Mouse (Mus musculus) liver, embryonic 16.5 days (tissue): Measurements from ENCODE around the gene Stra6l. TPM values are rescaled to one million over a fixed set of nuclear protein-coding genes. Genes with fewer than 3 reads are reported as not detected.

Source experiments
- ATAC-seq: fragments of 200-750 bp; cut with Nextera tagmentation; 2 replicates; pipeline ENCODE4 v1.8.0; 2017; ENCODE audit warnings: low read depth, mild to moderate bottlenecking, moderate number of reproducible peaks, moderate library complexity
- H3K27ac ChIP-seq: fragments of 300-500 bp; sonication (generic); 2 replicates; pipeline ENCODE4 v1.5.1; 2014; ENCODE audit warnings: mild to moderate bottlenecking, low read length
- H3K27me3 ChIP-seq: fragments of 300-500 bp; sonication (generic); 2 replicates; pipeline ENCODE4 v1.6.1; 2014; ENCODE audit warnings: low read depth, low read length, mixed read lengths; ENCODE audit not compliant: control insufficient read depth, insufficient read depth
- H3K36me3 ChIP-seq: fragments of 300-500 bp; sonication (generic); 2 replicates; pipeline ENCODE4 v1.6.1; 2014; ENCODE audit warnings: mild to moderate bottlenecking; ENCODE audit not compliant: control insufficient read depth, insufficient read depth
- H3K4me1 ChIP-seq: fragments of 300-500 bp; sonication (generic); 2 replicates; pipeline ENCODE4 v1.6.1; 2014; ENCODE audit warnings: low read depth, low read length, mixed read lengths; ENCODE audit not compliant: control insufficient read depth
- H3K4me2 ChIP-seq: fragments of 300-500 bp; sonication (generic); 2 replicates; pipeline ENCODE4 v1.6.1; 2014; ENCODE audit warnings: low read depth, low read length, mixed read lengths
- H3K4me3 ChIP-seq: fragments of 300-500 bp; sonication (generic); 2 replicates; pipeline ENCODE4 v1.5.1; 2014; ENCODE audit warnings: low read depth, mild to moderate bottlenecking, low read length
- H3K9ac ChIP-seq: fragments of 300-500 bp; sonication (generic); 2 replicates; pipeline ENCODE4 v1.6.1; 2014; ENCODE audit warnings: low read depth, low read length
- H3K9me3 ChIP-seq: fragments of 300-500 bp; sonication (generic); replicated peaks from 2 replicates; pipeline ENCODE4 v1.6.1; 2016; ENCODE audit warnings: low read length; ENCODE audit not compliant: control insufficient read depth
- WGBS: fragments of 180-500 bp; shearing (Covaris S2); extraction: QIAGEN DNeasy Blood & Tissue Kit; methylation state at CpG from one replicate; pipeline ENCODE4 v1.1.7; 2014; ENCODE audit not compliant: insufficient replicate concordance; 5-methylcytosine and 5-hydroxymethylcytosine counted together
- polyA plus RNA-seq: library from polyadenylated mRNA; unstranded; fragments of >200 nt; fragmentation: Nextera tagmentation; extraction: Ambion mirVana; gene quantifications from 2 replicates; pipeline ENCODE4 v1.2.1, GENCODE M21; 2015

Stra6l gene
- polyA plus RNA-seq, 1 experiment from 2014 or later: 9.4 TPM

DNA sequence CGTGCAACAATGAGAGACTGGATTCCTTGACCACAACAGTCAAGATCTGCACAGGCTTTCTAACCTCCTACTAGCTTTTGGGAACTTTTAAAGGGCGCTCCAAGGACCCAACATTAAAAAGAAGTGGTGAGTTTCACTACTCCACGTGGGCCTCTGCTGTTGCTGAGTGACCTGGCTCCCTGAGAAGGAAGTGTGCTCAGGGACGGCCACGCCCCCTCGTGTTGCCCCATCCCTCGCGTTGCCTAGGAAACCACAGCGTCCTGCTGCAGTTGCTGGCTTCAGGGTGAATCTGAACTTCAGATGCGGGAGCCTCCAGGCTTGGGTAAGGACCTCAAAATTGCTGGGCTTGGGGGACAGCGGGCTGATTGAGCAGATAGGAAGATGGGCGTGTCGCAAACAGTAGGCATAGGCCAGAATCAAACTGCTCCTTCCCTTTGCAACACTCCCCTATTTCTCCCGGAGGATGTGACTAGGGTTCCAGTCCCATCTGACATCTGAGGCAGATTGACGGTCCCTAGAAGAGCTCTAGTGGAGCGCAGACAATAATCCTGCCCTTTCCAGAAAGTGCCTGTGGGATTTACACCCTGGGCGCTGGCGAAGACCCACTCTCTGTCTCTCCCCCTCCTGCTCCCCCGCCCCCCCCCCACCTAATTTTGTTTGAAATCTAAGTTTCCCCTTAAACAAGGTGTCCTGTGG is 41.8 kb downstream of the Stra6l start, which contains the start of gene Ccdc180:
Ccdc180 (plus strand) TSS at position 238 of the 696 bp plus-strand sequence.
- no peaks in the 10 kb centered on the region for H3K4me1 ChIP-seq
- 11% methylated on average over 19 of the region's 19 CpGs for WGBS
- H3K4me2 ChIP-seq: no peak within 1 kb of the TSS

GRCm38 (mm10) chr4:45896425-45897081 is 48.1 kb downstream of the Stra6l start:
- Histone ChIP-seq H3K9ac (no peak overlapping the region), H3K4me2 (no peak overlapping the region), H3K4me3 (no peak overlapping the region), H3K4me1 (no peaks in the 10 kb centered on the region), H3K27ac (no peak overlapping the region), H3K36me3 (no peaks in the 10 kb centered on the region), H3K9me3 (no peaks in the 10 kb centered on the region), H3K27me3 (no peaks in the 10 kb centered on the region)
- WGBS: 17% methylated on average over 16 of the region's 16 CpGs
- ATAC-seq: no peak

More for the DNA sequence above, 41.8 kb downstream of the Stra6l start, which contains the start of gene Ccdc180:
- Histone ChIP-seq H3K9me3 (no peaks in the 10 kb centered on the region), H3K36me3 (no peaks in the 10 kb centered on the region), H3K4me3 (no peak within 1 kb of the TSS), H3K27ac (no peak within 1 kb of the TSS), H3K9ac (no peak within 1 kb of the TSS), H3K27me3 (no peaks in the 10 kb centered on the region)
- peak; percentile 55; the same call in 1 of the 2 replicates for ATAC-seq

DNA sequence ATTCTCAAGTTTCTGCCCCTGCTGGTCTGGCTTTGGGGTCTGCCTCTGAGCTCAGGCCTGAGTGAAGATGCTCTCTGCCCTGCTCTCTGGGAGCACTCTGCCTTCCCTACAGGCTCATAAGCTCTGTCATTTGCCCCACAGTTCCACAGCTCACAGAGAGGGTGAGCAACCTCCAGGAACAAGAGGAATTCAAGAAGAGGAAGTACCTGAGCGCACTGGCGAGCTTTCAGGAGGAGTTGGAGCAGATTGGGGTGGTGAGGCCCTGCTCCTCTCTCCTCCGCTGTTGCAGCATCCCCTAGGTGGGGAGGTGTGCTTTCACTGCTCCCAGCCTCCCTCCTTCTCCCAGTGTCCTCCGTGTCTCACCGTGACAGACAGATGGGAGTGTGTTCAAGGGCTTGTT is 49.9 kb downstream of the Stra6l start:
- no peaks in the 10 kb centered on the region for H3K9me3 ChIP-seq
- H3K4me2 ChIP-seq: no peak overlapping the region
- no peak overlapping the region for H3K27ac ChIP-seq
- no peaks in the 10 kb centered on the region for H3K27me3 ChIP-seq
- ATAC-seq: no peak
- WGBS: 35% methylated on average over 5 of the region's 5 CpGs
- H3K36me3 ChIP-seq: no peaks in the 10 kb centered on the region
- no peaks in the 10 kb centered on the region for H3K4me1 ChIP-seq
- no peak overlapping the region for H3K9ac ChIP-seq
- H3K4me3 ChIP-seq: no peak overlapping the region

DNA sequence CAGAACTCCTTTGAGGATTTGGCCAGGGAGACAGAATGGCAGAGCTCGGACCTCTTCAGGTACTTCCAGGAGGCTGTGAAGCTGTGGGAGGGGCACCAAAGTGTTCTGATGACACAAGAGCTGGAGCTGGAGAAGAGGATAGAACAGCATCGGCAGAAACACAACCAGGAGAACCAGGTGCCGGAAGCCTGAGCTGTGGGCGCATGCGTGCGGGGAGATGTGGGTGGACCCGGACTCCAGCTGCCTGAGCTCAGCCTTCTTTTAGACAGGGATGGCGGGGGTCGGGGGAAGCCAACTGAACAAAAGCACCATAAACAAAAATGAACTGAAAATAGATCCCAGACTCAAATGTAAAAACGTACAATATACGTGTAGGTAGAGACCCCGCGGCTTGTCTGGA is 60.8 kb downstream of the Stra6l start:
- ATAC-seq: no peak
- 82% methylated on average over 13 of the region's 13 CpGs for WGBS
- Histone ChIP-seq H3K27ac (no peak overlapping the region), H3K4me2 (no peak overlapping the region), H3K9ac (no peak overlapping the region), H3K4me3 (no peak overlapping the region), H3K27me3 (no peaks in the 10 kb centered on the region), H3K4me1 (no peaks in the 10 kb centered on the region), H3K36me3 (no peaks in the 10 kb centered on the region), H3K9me3 (no peaks in the 10 kb centered on the region)

DNA sequence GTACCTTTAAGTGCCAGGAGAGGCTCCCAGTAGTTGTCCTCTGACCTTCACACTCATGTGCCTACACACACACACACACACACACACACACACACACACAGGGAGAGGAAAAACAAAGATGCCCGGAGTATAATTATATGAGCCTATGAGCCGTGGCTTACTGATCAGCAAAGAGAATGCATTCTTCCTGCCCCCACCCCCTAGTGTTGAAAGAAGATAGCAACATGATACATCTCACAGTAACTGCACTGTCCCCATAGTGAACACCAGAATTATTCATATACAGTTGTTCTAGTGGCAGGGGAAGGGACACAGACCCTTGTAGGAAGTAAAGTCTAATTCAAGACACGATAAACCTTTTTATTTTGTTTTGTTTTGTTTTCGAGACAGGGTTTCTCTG is 61.5 kb downstream of the Stra6l start:
- H3K27ac ChIP-seq: no peak overlapping the region
- H3K4me3 ChIP-seq: no peak overlapping the region
- no peaks in the 10 kb centered on the region for H3K4me1 ChIP-seq
- no peak overlapping the region for H3K9ac ChIP-seq
- H3K36me3 ChIP-seq: no peaks in the 10 kb centered on the region
- 54% methylated on average over 4 of the region's 4 CpGs for WGBS
- H3K27me3 ChIP-seq: no peaks in the 10 kb centered on the region
- no peak for ATAC-seq
- no peaks in the 10 kb centered on the region for H3K9me3 ChIP-seq
- H3K4me2 ChIP-seq: no peak overlapping the region

- H3K36me3 ChIP-seq: no peaks in the 10 kb centered on the region
- no peak overlapping the region for H3K4me3 ChIP-seq
- no peaks in the 10 kb centered on the region for H3K9me3 ChIP-seq
- H3K4me2 ChIP-seq: no peak overlapping the region
- no peak overlapping the region for H3K27ac ChIP-seq
- H3K27me3 ChIP-seq: no peaks in the 10 kb centered on the region
- no peak overlapping the region for H3K9ac ChIP-seq
- ATAC-seq: no peak
- H3K4me1 ChIP-seq: no peaks in the 10 kb centered on the region
- 39% methylated on average over 5 of the region's 5 CpGs for WGBS
These were observed 62.8 kb downstream of the Stra6l start for GRCm38 (mm10) chr4:45911256-45911655.

DNA sequence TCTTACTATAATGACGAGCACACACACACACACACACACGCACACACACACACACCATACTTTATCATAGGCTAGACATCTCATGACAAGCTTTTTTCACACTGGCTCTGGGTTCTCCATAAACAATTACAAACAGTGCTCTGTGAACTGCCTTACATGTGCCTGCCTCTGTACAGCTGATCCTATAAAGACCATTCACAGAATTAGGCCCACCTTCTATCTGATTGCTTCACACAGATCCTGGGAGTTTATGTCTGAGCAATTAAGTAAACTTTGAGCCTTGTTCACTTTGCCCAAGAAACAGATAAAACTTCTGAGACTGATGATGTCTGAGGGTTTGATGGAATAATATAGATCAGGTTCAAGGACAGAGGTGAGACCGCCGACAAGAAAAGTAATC is 63.4 kb downstream of the Stra6l start:
- Histone ChIP-seq H3K4me3 (no peak overlapping the region), H3K36me3 (no peaks in the 10 kb centered on the region), H3K9ac (no peak overlapping the region), H3K9me3 (no peaks in the 10 kb centered on the region), H3K27me3 (no peaks in the 10 kb centered on the region), H3K4me2 (no peak overlapping the region), H3K4me1 (no peaks in the 10 kb centered on the region), H3K27ac (no peak overlapping the region)
- no peak for ATAC-seq
- 66% methylated on average over 4 of the region's 4 CpGs for WGBS

GRCm38 (mm10) chr4:45917091-45917490 is 68.6 kb downstream of the Stra6l start:
- Histone ChIP-seq H3K27ac (no peak overlapping the region), H3K9ac (no peak overlapping the region), H3K36me3 (no peaks in the 10 kb centered on the region), H3K4me2 (no peak overlapping the region), H3K4me1 (no peaks in the 10 kb centered on the region), H3K4me3 (no peak overlapping the region), H3K9me3 (no peaks in the 10 kb centered on the region), H3K27me3 (no peaks in the 10 kb centered on the region)
- 58% methylated on average over 7 of the region's 7 CpGs for WGBS
- no peak for ATAC-seq

DNA sequence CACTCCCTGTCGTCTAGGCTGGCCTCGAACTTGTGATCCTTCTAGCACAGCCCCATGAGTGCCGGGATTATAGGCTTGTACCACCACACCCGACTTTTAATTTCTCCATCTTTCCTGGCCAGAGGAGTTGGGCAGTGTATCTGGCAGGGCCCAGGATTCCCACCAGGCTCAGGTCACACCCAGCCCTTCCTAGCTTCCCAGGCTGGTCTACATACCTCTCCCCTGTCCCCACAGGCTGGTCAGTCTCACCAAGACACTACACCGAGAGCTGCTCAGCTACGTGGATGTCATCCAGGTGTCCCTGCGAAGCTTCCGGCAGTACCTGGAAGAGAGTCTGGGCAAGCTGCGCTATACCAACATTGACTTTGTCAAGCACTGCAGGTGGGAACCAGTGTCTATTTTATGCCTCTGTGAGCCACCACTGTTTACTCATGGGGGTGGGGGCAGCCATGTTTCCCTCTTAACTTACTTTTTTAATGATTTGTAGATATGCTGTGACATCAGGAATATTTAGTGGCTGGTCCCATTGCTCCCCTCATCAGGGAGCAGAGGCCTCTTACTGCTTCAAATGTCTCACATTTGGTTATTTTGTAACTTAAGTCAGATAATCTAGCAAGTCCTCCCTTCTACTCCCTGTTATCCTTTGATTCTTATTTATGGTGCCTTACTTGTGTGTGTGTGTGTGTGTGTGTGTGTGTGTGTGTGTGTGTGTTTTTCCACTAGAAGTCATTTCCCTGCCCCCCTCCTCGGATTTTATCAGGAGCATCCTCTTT is 73.4 kb downstream of the Stra6l start:
- Histone ChIP-seq H3K9me3 (no peaks in the 10 kb centered on the region), H3K4me2 (no peak overlapping the region), H3K4me3 (no peak overlapping the region), H3K27ac (no peak overlapping the region), H3K36me3 (no peaks in the 10 kb centered on the region), H3K27me3 (no peaks in the 10 kb centered on the region), H3K4me1 (no peaks in the 10 kb centered on the region), H3K9ac (no peak overlapping the region)
- ATAC-seq: no peak
- WGBS: 67% methylated on average over 10 of the region's 10 CpGs
